Mouse (Mus musculus) liver, embryonic 14.5 days (tissue): ENCODE measurements around the gene Mrrf.

Experiments
- CTCF ChIP-seq: IDR thresholded peaks from 2 replicates; pipeline ENCODE4 v1.5.1; 2016; ENCODE audit warnings: antibody characterized with exemption, low read depth, control low read depth
- EP300 ChIP-seq: IDR thresholded peaks from 2 replicates; pipeline ENCODE4 v1.6.1; 2016; ENCODE audit warnings: antibody characterized with exemption, low read depth

GRCm38 (mm10) chr2:36230366-36230765 is 94.2 kb downstream of the Mrrf start, which contains the start of gene Ptgs1:
- TF ChIP-seq CTCF (peak; percentile 29; the same call in 1 of the 2 replicates), EP300 (no peak)
